Mouse (Mus musculus) CH12.LX (cell line): ENCODE measurements around the gene Suds3.

Source experiments
- HCFC1 ChIP-seq: IDR thresholded peaks from 2 replicates; pipeline ENCODE4 v1.6.1; 2012; ENCODE audit warnings: low read depth, mild to moderate bottlenecking, inconsistent platforms, low read length, improper control_type of control experiment
- POLR2A ChIP-seq: IDR thresholded peaks from 2 replicates; pipeline ENCODE4 v1.6.1; 2011; ENCODE audit warnings: low read depth, mild to moderate bottlenecking, improper control_type of control experiment, low read length
- RCOR1 ChIP-seq: conservative IDR thresholded peaks from 2 replicates; pipeline ENCODE4 v1.6.1; 2012; ENCODE audit warnings: low read depth, mild to moderate bottlenecking, inconsistent platforms, low read length, improper control_type of control experiment
- ZMIZ1 ChIP-seq: IDR thresholded peaks from 2 replicates; pipeline ENCODE4 v1.6.1; 2012; ENCODE audit warnings: low read depth, mild to moderate bottlenecking, inconsistent platforms, low read length, improper control_type of control experiment

- TF ChIP-seq POLR2A (no peak), ZMIZ1 (no peak), HCFC1 (no peak), RCOR1 (no peak)
Observed at GRCm38 (mm10) chr5:117087718-117088117, 28.2 kb downstream of the Suds3 start.
